Mouse (Mus musculus): ENCODE measurements around the gene Supt3.
A peak's percentile ranks its signal among the peaks of the same experiment; 100 is the strongest.

The Supt3 gene

GRCm38 (mm10) chr17:45133501-45134400 is 356.8 kb downstream of the Supt3 start:
- DNase-seq (ENCODE audit: low read depth, low spot score): no peak
- no peaks in the 10 kb centered on the region for H3K36me3 ChIP-seq (ENCODE audit: control insufficient read depth, insufficient read depth, low read length, poor library complexity, severe bottlenecking)
- H3K27me3 ChIP-seq (ENCODE audit: control insufficient read depth, insufficient read depth, low read length, poor library complexity, severe bottlenecking): no peaks in the 10 kb centered on the region

- no peak for DNase-seq (ENCODE audit: low read depth, low spot score)
- no peaks in the 10 kb centered on the region for H3K36me3 ChIP-seq (ENCODE audit: control insufficient read depth, insufficient read depth, low read length, poor library complexity, severe bottlenecking)
- no peaks in the 10 kb centered on the region for H3K27me3 ChIP-seq (ENCODE audit: control insufficient read depth, insufficient read depth, low read length, poor library complexity, severe bottlenecking)
Observed at GRCm38 (mm10) chr17:45136491-45136890, 359.5 kb downstream of the Supt3 start.

GRCm38 (mm10) chr17:45143043-45143442 is 366.1 kb downstream of the Supt3 start:
- no peaks in the 10 kb centered on the region for H3K36me3 ChIP-seq (ENCODE audit: control insufficient read depth, insufficient read depth, low read length, poor library complexity, severe bottlenecking)

GRCm38 (mm10) chr17:45144656-45145055 is 367.7 kb downstream of the Supt3 start:
- Histone ChIP-seq H3K36me3 (ENCODE audit: control insufficient read depth, insufficient read depth, low read length, poor library complexity, severe bottlenecking) (no peaks in the 10 kb centered on the region), H3K27me3 (ENCODE audit: control insufficient read depth, insufficient read depth, low read length, poor library complexity, severe bottlenecking) (no peaks in the 10 kb centered on the region)
- DNase-seq (ENCODE audit: low read depth, low spot score): no peak

More at GRCm38 (mm10) chr17:45143043-45143442, 366.1 kb downstream of the Supt3 start:
- no peaks in the 10 kb centered on the region for H3K27me3 ChIP-seq (ENCODE audit: control insufficient read depth, insufficient read depth, low read length, poor library complexity, severe bottlenecking)
- no peak for DNase-seq (ENCODE audit: low read depth, low spot score)

GRCm38 (mm10) chr17:45151312-45151929 is 374.5 kb downstream of the Supt3 start:
- no peaks in the 10 kb centered on the region for H3K27me3 ChIP-seq (ENCODE audit: control insufficient read depth, insufficient read depth, low read length, poor library complexity, severe bottlenecking)
- no peaks in the 10 kb centered on the region for H3K36me3 ChIP-seq (ENCODE audit: control insufficient read depth, insufficient read depth, low read length, poor library complexity, severe bottlenecking)
- no peak for DNase-seq (ENCODE audit: low read depth, low spot score)

GRCm38 (mm10) chr17:45153721-45154120 is 376.8 kb downstream of the Supt3 start:
- Histone ChIP-seq H3K27me3 (ENCODE audit: control insufficient read depth, insufficient read depth, low read length, poor library complexity, severe bottlenecking) (no peaks in the 10 kb centered on the region), H3K36me3 (ENCODE audit: control insufficient read depth, insufficient read depth, low read length, poor library complexity, severe bottlenecking) (no peaks in the 10 kb centered on the region)
- DNase-seq (ENCODE audit: low read depth, low spot score): no peak

- no peak for DNase-seq (ENCODE audit: low read depth, low spot score)
- Histone ChIP-seq H3K27me3 (ENCODE audit: control insufficient read depth, insufficient read depth, low read length, poor library complexity, severe bottlenecking) (no peaks in the 10 kb centered on the region), H3K36me3 (ENCODE audit: control insufficient read depth, insufficient read depth, low read length, poor library complexity, severe bottlenecking) (no peaks in the 10 kb centered on the region)
Observed at GRCm38 (mm10) chr17:45158171-45158691, 381.3 kb downstream of the Supt3 start.

- DNase-seq (ENCODE audit: low read depth, low spot score): peak; percentile 23
Observed at GRCm38 (mm10) chr17:45160651-45161050, 383.7 kb downstream of the Supt3 start.

GRCm38 (mm10) chr17:45165741-45166140 is 388.8 kb downstream of the Supt3 start:
- no peaks in the 10 kb centered on the region for H3K36me3 ChIP-seq (ENCODE audit: control insufficient read depth, insufficient read depth, low read length, poor library complexity, severe bottlenecking)
- no peak for DNase-seq (ENCODE audit: low read depth, low spot score)
- no peaks in the 10 kb centered on the region for H3K27me3 ChIP-seq (ENCODE audit: control insufficient read depth, insufficient read depth, low read length, poor library complexity, severe bottlenecking)

More at GRCm38 (mm10) chr17:45160651-45161050, 383.7 kb downstream of the Supt3 start:
- Histone ChIP-seq H3K36me3 (ENCODE audit: control insufficient read depth, insufficient read depth, low read length, poor library complexity, severe bottlenecking) (no peaks in the 10 kb centered on the region), H3K27me3 (ENCODE audit: control insufficient read depth, insufficient read depth, low read length, poor library complexity, severe bottlenecking) (no peaks in the 10 kb centered on the region)

Measured in splenic B cell, adult 2 months (primary cell).